Mouse (Mus musculus): ENCODE measurements around the gene Ablim1.

GRCm38 (mm10) chr19:56998331-56998730, 316.4 kb downstream of the Ablim1 start:
- no peak for TF ChIP-seq CTCF (IDR thresholded peaks at IDR 0.05; ENCODE audit: borderline replicate concordance, control insufficient read depth, extremely low read depth, insufficient read depth, low read length, poor library complexity)
- TF ChIP-seq POLR2A (IDR thresholded peaks at IDR 0.05; ENCODE audit: control insufficient read depth, extremely low read depth, insufficient read depth, low read length, poor library complexity), result no peak

Measured in thymus, adult 2 months (tissue).